Mouse (Mus musculus) ovary, postnatal 14 days (tissue): ENCODE data around the gene Hist1h3d.
"Not testable (repeated sequence)": the region's sequence is repeated elsewhere in the genome, so short reads cannot be mapped to it uniquely, and the experiment has no call there.

Source experiments
- DNase-seq: peaks from one replicate; pipeline ENCODE4 v3.0.0; 2022; ENCODE audit warnings: low spot score

Gene Hist1h3d

GRCm38 (mm10) chr13:23570261-23571021, 5.1 kb upstream of the Hist1h3d start:
- DNase-seq = not testable (repeated sequence)

- DNase-seq = no peak
Observed at GRCm38 (mm10) chr13:23571022-23571503, 4.5 kb upstream of the Hist1h3d start, which contains the start of the genes Hist1h2ae and Hist1h2bg. Hist1h2ae (minus strand) TSS chr13:23571220. Hist1h2bg (plus strand) TSS chr13:23571396.

DNA sequence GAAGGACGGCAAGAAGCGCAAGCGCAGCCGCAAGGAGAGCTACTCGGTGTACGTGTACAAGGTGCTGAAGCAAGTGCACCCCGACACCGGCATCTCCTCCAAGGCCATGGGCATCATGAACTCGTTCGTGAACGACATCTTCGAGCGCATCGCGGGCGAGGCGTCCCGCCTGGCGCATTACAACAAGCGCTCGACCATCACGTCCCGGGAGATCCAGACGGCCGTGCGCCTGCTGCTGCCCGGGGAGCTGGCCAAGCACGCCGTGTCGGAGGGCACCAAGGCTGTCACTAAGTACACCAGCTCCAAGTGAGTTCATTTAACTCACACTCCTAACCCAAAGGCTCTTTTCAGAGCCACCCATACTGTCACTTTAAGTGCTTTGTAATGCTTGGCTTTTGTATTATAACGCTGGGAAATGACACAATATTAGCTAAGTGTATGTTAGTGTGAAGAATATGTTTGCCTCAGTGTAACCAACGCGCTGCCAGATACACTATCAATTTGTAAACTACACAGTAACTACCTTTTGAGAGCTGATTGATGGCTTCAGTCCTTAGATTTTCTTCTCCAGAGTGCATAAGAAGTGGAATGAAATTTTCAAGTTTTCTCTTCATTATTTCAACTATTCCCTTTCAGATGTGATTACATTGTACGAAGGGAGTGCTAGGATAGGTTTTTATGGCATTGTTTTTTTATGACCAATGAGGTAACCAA, 3.9 kb upstream of the Hist1h3d start:
- not testable (repeated sequence) for DNase-seq

DNA sequence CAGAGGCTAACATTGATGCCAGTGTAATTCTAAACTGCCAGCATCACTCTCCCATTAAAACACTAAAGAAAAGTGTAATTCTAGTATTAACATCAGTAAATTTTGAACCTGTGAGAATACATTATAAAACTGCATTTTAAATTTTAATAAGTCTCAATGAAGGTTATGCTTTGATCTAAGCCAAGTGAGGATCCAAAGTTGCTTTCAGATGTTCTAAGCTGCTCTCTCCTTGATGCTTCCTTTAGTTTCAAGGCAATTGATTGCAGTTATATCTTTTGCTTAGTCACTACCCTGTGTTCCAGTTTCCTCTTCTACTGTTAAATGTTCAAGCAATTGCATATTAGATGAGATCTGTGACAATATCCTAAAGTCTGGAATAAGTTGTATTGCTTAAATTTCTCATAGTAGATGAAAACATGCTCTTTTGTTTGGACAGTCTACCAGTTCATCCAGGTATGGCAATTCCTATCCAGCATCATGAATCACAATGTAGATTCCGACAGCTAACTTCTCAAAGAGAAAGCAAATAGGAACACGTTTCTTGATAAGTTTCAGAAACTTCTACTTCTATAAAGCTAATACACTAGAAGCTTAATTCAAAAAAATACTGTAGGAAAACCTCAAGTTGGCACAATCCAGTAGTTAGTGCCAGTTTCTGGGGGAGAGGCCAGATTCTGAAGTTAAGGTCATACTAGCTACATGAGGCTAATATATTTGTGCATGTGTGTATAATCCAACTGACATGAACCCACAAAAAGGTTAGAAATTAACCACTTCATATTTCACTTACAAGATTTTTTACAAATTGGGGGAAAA, 3.1 kb upstream of the Hist1h3d start:
- DNase-seq = no peak

DNA sequence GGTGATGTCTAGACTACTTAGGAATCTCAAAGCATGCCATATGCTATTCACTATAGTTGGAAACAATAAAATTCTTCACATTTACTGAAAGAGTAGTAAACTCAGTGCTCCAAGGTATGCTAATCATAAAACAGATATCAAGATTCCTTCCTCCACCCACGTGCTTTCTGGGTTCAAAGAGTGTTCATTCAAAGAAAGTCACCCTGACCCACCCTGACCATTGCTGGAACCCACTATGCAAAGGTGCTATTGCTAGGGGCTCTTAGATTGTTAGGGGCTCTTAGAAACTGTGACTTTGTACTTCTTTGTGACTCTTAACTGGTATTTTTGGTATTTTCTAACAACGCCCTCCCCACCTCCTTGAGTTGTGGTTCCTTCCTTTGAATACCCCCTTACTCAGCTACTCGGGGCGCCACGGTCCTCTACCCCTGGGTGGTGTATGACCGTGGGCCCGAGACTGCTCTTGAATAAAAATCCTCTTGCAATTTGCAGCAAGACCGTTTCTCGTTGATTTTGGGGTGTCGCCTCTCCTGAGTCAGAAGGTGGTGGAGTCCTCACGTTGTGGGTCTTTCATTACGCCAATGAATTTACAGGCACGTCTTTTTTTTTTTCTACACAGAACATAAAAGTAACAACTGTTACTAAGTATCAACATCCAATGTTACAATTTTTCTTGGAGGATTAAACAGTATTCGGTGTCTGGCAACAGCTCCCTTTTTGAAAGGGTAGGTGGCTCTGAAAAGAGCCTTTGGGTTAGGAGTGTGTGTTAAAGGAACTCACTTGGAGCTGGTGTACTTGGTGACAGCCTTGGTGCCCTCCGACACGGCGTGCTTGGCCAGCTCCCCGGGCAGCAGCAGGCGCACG, 2.3 kb upstream of the Hist1h3d start:
- DNase-seq = not testable (repeated sequence)

GRCm38 (mm10) chr13:23573898-23574524, 1.6 kb upstream of the Hist1h3d start, which contains the start of the genes Hist1h2bf and Hist1h2ad:
Hist1h2bf (minus strand) TSS chr13:23574196.
Hist1h2ad (plus strand) TSS chr13:23574381.
- DNase-seq = peak; percentile 72

DNA sequence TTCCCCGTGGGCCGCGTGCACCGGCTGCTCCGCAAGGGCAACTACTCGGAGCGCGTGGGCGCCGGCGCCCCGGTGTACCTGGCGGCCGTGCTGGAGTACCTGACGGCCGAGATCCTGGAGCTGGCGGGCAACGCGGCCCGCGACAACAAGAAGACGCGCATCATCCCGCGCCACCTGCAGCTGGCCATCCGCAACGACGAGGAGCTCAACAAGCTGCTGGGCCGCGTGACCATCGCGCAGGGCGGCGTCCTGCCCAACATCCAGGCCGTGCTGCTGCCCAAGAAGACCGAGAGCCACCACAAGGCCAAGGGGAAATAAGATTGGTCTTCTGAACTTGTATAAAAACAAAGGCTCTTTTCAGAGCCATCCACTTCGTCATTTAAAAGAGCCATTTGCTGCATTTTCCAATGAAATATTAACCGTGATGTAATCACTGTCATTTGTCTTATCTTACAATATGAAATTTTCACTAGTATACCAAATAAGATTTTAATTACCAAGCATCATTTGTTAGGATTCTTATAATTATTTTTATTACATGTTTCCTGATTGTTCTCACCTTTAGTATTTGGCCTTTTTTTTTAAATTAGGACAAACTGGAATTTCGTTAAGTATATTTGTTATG, 905 bp upstream of the Hist1h3d start:
- not testable (repeated sequence) for DNase-seq

- not testable (repeated sequence) for DNase-seq
Observed at GRCm38 (mm10) chr13:23575864-23576313, 326 bp downstream of the Hist1h3d start.

GRCm38 (mm10) chr13:23576351-23576881, 853 bp downstream of the Hist1h3d start:
- DNase-seq = no peak

GRCm38 (mm10) chr13:23576906-23577639, 1.5 kb downstream of the Hist1h3d start:
- no peak for DNase-seq

GRCm38 (mm10) chr13:23577835-23578234, 2.3 kb downstream of the Hist1h3d start:
- no peak for DNase-seq

GRCm38 (mm10) chr13:23581408-23582218, 6.0 kb downstream of the Hist1h3d start, which contains the start of gene Hist1h4d:
Hist1h4d (plus strand) TSS chr13:23581598.
- DNase-seq = peak; percentile 99

DNA sequence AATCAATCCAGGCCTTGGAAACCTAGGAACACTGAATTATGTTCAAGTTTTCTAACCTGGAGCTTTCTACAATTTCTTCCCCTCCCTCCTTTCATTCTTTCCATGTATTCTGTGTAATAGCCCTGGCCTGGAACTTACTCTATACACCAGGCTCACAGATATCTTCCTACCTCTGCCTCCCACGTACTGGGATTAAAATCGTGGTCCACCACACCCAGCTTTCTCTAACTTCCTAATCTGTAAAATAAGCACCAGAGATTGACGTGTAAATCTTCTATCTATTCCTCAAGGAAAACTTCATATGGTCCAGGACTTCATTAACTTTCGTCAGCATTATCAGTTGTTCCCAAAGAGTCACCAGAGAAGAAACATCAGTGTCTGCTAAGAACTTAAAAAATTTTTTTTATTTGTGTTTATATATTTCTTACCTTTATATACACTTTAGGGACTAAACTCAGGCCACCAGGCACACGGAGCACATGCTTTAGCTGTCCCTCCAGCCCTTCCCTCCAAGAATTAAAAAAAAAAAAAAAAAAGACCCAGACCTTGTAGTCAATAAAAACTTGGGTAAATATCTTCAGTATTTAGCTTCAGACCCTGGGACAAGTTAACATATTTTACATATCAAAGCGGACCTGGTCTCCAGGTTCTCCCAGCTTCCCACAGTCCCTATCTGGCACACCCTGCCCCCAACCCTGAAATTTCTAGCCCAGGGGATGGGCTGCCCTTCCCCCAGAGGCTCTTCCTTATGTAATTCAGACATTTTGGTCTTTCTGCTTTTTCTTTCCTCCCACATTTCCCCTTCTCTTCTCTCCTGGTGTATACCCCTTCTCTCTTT, 6.9 kb downstream of the Hist1h3d start:
- no peak for DNase-seq

DNA sequence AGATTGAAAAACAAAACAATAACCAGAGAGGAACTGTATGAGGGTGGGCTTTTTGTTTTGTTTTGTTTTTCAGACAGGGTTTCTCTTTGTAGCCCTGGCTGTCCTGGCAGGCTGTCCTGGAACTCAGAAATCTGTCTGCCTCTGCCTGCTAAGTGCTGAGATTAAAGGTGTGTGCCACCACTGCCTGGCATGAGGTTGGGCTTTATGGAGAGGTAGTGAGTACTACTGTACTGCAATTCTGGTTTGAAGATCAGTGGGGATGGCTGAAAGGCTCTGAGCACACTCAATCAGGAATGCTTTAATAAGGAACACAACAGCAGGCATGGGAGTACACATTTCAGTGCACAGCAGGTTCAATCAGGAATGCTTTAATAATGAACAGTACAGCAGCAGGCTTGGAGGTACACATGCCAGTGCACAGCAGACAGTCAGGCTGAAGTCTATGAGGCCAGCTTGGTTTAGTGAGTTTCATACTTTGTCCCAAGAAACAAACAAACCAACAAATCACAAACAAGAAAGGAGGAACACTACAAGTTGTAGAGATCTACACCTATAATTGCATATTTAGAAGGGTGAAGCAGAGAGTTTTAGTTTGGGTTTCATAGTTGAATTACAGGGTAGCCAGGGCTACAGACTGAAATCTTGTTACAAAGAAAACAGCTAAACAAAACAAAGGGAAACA, 8.0 kb downstream of the Hist1h3d start:
- no peak for DNase-seq

GRCm38 (mm10) chr13:23584331-23584730, 8.8 kb downstream of the Hist1h3d start:
- no peak for DNase-seq

- peak; percentile 58 for DNase-seq
Observed at GRCm38 (mm10) chr13:23585029-23585441, 9.5 kb downstream of the Hist1h3d start.
